Mouse (Mus musculus) kidney, postnatal 14 days (tissue): Measurements from ENCODE around the gene Acot1.
A peak's percentile ranks its signal among the peaks of the same experiment; 100 is the strongest.
"Not testable (repeated sequence)": the region's sequence is repeated elsewhere in the genome, so short reads cannot be mapped to it uniquely, and the experiment has no call there.

ENCODE experiments used
- DNase-seq: peaks from one replicate; pipeline ENCODE4 v3.0.0; 2022; ENCODE audit warnings: mixed read lengths

Gene Acot1

GRCm38 (mm10) chr12:84022266-84022665, 13.0 kb downstream of the Acot1 start:
- not testable (repeated sequence) for DNase-seq

- DNase-seq = no peak
These were observed 13.9 kb downstream of the Acot1 start for GRCm38 (mm10) chr12:84023052-84023745.

- DNase-seq = no peak
These were observed 16.6 kb downstream of the Acot1 start for GRCm38 (mm10) chr12:84025888-84026287.

- DNase-seq = not testable (repeated sequence)
These were observed 19.0 kb downstream of the Acot1 start for GRCm38 (mm10) chr12:84028328-84028727.

GRCm38 (mm10) chr12:84029043-84029442, 19.8 kb downstream of the Acot1 start:
- DNase-seq = not testable (repeated sequence)

- DNase-seq = peak; percentile 87
These were observed 21.5 kb downstream of the Acot1 start for GRCm38 (mm10) chr12:84030659-84031332.

GRCm38 (mm10) chr12:84032854-84033253, 23.6 kb downstream of the Acot1 start:
- no peak for DNase-seq

GRCm38 (mm10) chr12:84033302-84033701, 24.0 kb downstream of the Acot1 start:
- not testable (repeated sequence) for DNase-seq

GRCm38 (mm10) chr12:84034108-84034507, 24.8 kb downstream of the Acot1 start:
- no peak for DNase-seq

GRCm38 (mm10) chr12:84038241-84038640, 29.0 kb downstream of the Acot1 start, which contains the start of gene Acot4:
TSS of gene Acot4 (plus strand) at chr12:84038379.
- DNase-seq = peak; percentile 84

GRCm38 (mm10) chr12:84038691-84039111, 29.4 kb downstream of the Acot1 start, which contains the start of gene Gm49366:
TSS of gene Gm49366 (plus strand) at chr12:84038935.
- peak; percentile 75 for DNase-seq

GRCm38 (mm10) chr12:84042248-84042647, 33.0 kb downstream of the Acot1 start:
- DNase-seq = peak; percentile 70

- peak; percentile 47 for DNase-seq
These were observed 34.8 kb downstream of the Acot1 start for GRCm38 (mm10) chr12:84044045-84044444.

GRCm38 (mm10) chr12:84046906-84047305, 37.6 kb downstream of the Acot1 start:
- no peak for DNase-seq

GRCm38 (mm10) chr12:84050744-84051143, 41.5 kb downstream of the Acot1 start:
- DNase-seq = peak; percentile 53

- no peak for DNase-seq
These were observed 42.7 kb downstream of the Acot1 start, which contains the start of gene Acot3 for GRCm38 (mm10) chr12:84051937-84052474. TSS of gene Acot3 (plus strand) at chr12:84052144.

GRCm38 (mm10) chr12:84052609-84053008, 43.3 kb downstream of the Acot1 start:
- DNase-seq = no peak

- no peak for DNase-seq
These were observed 43.9 kb downstream of the Acot1 start for GRCm38 (mm10) chr12:84053173-84053572.

- DNase-seq = peak; percentile 67
These were observed 44.5 kb downstream of the Acot1 start for GRCm38 (mm10) chr12:84053679-84054391.

GRCm38 (mm10) chr12:84060946-84061345, 51.7 kb downstream of the Acot1 start:
- DNase-seq = peak; percentile 51

- no peak for DNase-seq
These were observed 53.0 kb downstream of the Acot1 start for GRCm38 (mm10) chr12:84062336-84062735.

- no peak for DNase-seq
These were observed 53.9 kb downstream of the Acot1 start for GRCm38 (mm10) chr12:84063228-84063627.

GRCm38 (mm10) chr12:84063833-84064232, 54.5 kb downstream of the Acot1 start:
- no peak for DNase-seq
